Mouse (Mus musculus) heart, adult 2 months (tissue): ENCODE measurements around the gene Olfr455.

Source experiments
- CTCF ChIP-seq: fragments of 200-600 bp; IDR thresholded peaks from 2 replicates; pipeline ENCODE4 v1.8.1; 2022; ENCODE audit warnings: antibody characterized with exemption, mild to moderate bottlenecking, moderate library complexity
- POLR2A ChIP-seq: fragments of 200-500 bp; IDR thresholded peaks from 2 replicates; pipeline ENCODE4 v1.6.1; 2011; ENCODE audit warnings: mild to moderate bottlenecking, low read depth, low read length, control low read depth; ENCODE audit not compliant: insufficient read depth

- TF ChIP-seq POLR2A (no peak), CTCF (no peak)
Observed at GRCm38 (mm10) chr6:42542036-42543031, 5.1 kb downstream of the Olfr455 start.
